Mouse (Mus musculus) limb, embryonic 12.5 days (tissue): ENCODE measurements around the gene Eloa. TPM values are rescaled to one million over a fixed set of nuclear protein-coding genes. Genes with fewer than 3 reads are reported as not detected.
A peak's percentile ranks its signal among the peaks of the same experiment; 100 is the strongest.

Experiments used
- ATAC-seq: fragments of 200-750 bp; cut with Nextera tagmentation; 2 replicates; pipeline ENCODE4 v1.8.0; 2017; ENCODE audit warnings: low read depth, moderate TSS enrichment; ENCODE audit not compliant: insufficient number of reproducible peaks, insufficient read depth, low FRiP score, low TSS enrichment
- H3K27ac ChIP-seq: fragments of 300-500 bp; sonication (generic); 2 replicates; pipeline ENCODE4 v1.5.1; 2016; ENCODE audit warnings: mild to moderate bottlenecking, moderate library complexity
- H3K27me3 ChIP-seq: fragments of 300-500 bp; sonication (generic); 2 replicates; pipeline ENCODE4 v1.6.1; 2016; ENCODE audit warnings: mild to moderate bottlenecking, moderate library complexity
- H3K36me3 ChIP-seq: fragments of 300-500 bp; sonication (generic); 2 replicates; pipeline ENCODE4 v1.6.1; 2016; ENCODE audit warnings: mild to moderate bottlenecking, moderate library complexity
- H3K4me1 ChIP-seq: fragments of 300-500 bp; sonication (generic); replicated peaks from 2 replicates; pipeline ENCODE4 v1.6.1; 2016
- H3K4me2 ChIP-seq: fragments of 300-500 bp; sonication (generic); 2 replicates; pipeline ENCODE4 v1.6.1; 2016; ENCODE audit warnings: mild to moderate bottlenecking, moderate library complexity
- H3K4me3 ChIP-seq: fragments of 300-500 bp; sonication (generic); replicated peaks from 2 replicates; pipeline ENCODE4 v1.5.1; 2016; ENCODE audit warnings: mild to moderate bottlenecking
- H3K9ac ChIP-seq: fragments of 300-500 bp; sonication (generic); replicated peaks from 2 replicates; pipeline ENCODE4 v1.6.1; 2016; ENCODE audit warnings: mild to moderate bottlenecking, moderate library complexity
- H3K9me3 ChIP-seq: fragments of 300-500 bp; sonication (generic); 2 replicates; pipeline ENCODE4 v1.6.1; 2016; ENCODE audit warnings: mild to moderate bottlenecking, moderate library complexity
- WGBS: fragments of 180-500 bp; shearing (Covaris S2); methylation state at CpG from one replicate; pipeline ENCODE4 v1.1.7; 2016; 5-methylcytosine and 5-hydroxymethylcytosine counted together
- polyA plus RNA-seq: library from polyadenylated mRNA; unstranded; fragments of >200 nt; fragmentation: Nextera tagmentation; extraction: Ambion mirVana; gene quantifications from 2 replicates; pipeline ENCODE4 v1.2.1, GENCODE M21; 2016

Eloa gene
- polyA plus RNA-seq, 1 experiment from 2014 or later: 40.6 TPM

GRCm38 (mm10) chr4:136052534-136053246 is 31.1 kb upstream of the Eloa start:
- ATAC-seq: peak; percentile 74
- H3K36me3 ChIP-seq: peaks cover 41% of the 10 kb centered on the region
- WGBS: under 1% methylated on average over 50 of the region's 50 CpGs
- H3K27me3 ChIP-seq: no peaks in the 10 kb centered on the region
- H3K27ac ChIP-seq: peak overlapping the region; percentile 94
- peaks cover 22% of the 10 kb centered on the region for H3K4me1 ChIP-seq
- H3K4me2 ChIP-seq: peak overlapping the region; percentile 87
- no peaks in the 10 kb centered on the region for H3K9me3 ChIP-seq
- H3K9ac ChIP-seq: peak overlapping the region; percentile 99
- H3K4me3 ChIP-seq: peak overlapping the region; percentile 98

- H3K27me3 ChIP-seq: no peaks in the 10 kb centered on the region
- peak overlapping the region; percentile 98 for H3K4me3 ChIP-seq
- H3K36me3 ChIP-seq: peaks cover 47% of the 10 kb centered on the region
- H3K27ac ChIP-seq: no peak overlapping the region; the same call in 1 of the 2 replicates
- peak overlapping the region; percentile 99 for H3K9ac ChIP-seq
- H3K4me1 ChIP-seq: peaks cover 22% of the 10 kb centered on the region
- no peak for ATAC-seq
- no peaks in the 10 kb centered on the region for H3K9me3 ChIP-seq
- 2% methylated on average over 3 of the region's 3 CpGs for WGBS
- H3K4me2 ChIP-seq: peak overlapping the region; percentile 87
These were observed 30.5 kb upstream of the Eloa start for GRCm38 (mm10) chr4:136052060-136052459.

GRCm38 (mm10) chr4:136050226-136050625 is 28.7 kb upstream of the Eloa start:
- 95% methylated on average over 6 of the region's 6 CpGs for WGBS
- no peak for ATAC-seq
- Histone ChIP-seq H3K9ac (0 out of 2 replicates have a peak overlapping the region, but pooled peaks have one; percentile 23), H3K4me1 (peaks cover 22% of the 10 kb centered on the region), H3K27me3 (no peaks in the 10 kb centered on the region), H3K9me3 (no peaks in the 10 kb centered on the region), H3K4me2 (no peak overlapping the region), H3K27ac (no peak overlapping the region), H3K36me3 (peaks cover 64% of the 10 kb centered on the region), H3K4me3 (no peak overlapping the region)

GRCm38 (mm10) chr4:136048291-136049032 is 26.9 kb upstream of the Eloa start:
- Histone ChIP-seq H3K9me3 (no peaks in the 10 kb centered on the region), H3K4me2 (no peak overlapping the region), H3K9ac (0 out of 2 replicates have a peak overlapping the region, but pooled peaks have one; percentile 31), H3K27ac (no peak overlapping the region), H3K36me3 (peaks cover 82% of the 10 kb centered on the region), H3K4me1 (peaks cover 22% of the 10 kb centered on the region), H3K4me3 (no peak overlapping the region), H3K27me3 (no peaks in the 10 kb centered on the region)
- ATAC-seq: no peak
- WGBS: 73% methylated on average over 4 of the region's 4 CpGs

- Histone ChIP-seq H3K4me1 (peaks cover 22% of the 10 kb centered on the region), H3K4me2 (no peak overlapping the region), H3K27me3 (no peaks in the 10 kb centered on the region), H3K36me3 (peaks cover 83% of the 10 kb centered on the region), H3K9ac (no peak overlapping the region), H3K27ac (no peak overlapping the region), H3K4me3 (no peak overlapping the region), H3K9me3 (no peaks in the 10 kb centered on the region)
- 28% methylated on average over 4 of the region's 4 CpGs for WGBS
- ATAC-seq: no peak
These were observed 26.1 kb upstream of the Eloa start for GRCm38 (mm10) chr4:136047626-136048025.

- peaks cover 80% of the 10 kb centered on the region for H3K36me3 ChIP-seq
- 71% methylated on average over 6 of the region's 6 CpGs for WGBS
- no peak overlapping the region for H3K9ac ChIP-seq
These were observed 25.3 kb upstream of the Eloa start for GRCm38 (mm10) chr4:136046888-136047287.

GRCm38 (mm10) chr4:136045091-136045490 is 23.5 kb upstream of the Eloa start:
- no peak for ATAC-seq
- no peak overlapping the region for H3K9ac ChIP-seq
- 0 out of 2 replicates have a peak, but pooled peaks cover 1% of the 10 kb centered on the region for H3K4me1 ChIP-seq
- H3K4me3 ChIP-seq: no peak overlapping the region
- 77% methylated on average over 5 of the region's 5 CpGs for WGBS
- no peak overlapping the region for H3K27ac ChIP-seq
- H3K27me3 ChIP-seq: no peaks in the 10 kb centered on the region
- peaks cover 62% of the 10 kb centered on the region for H3K36me3 ChIP-seq
- H3K9me3 ChIP-seq: no peaks in the 10 kb centered on the region
- no peak overlapping the region for H3K4me2 ChIP-seq

More at GRCm38 (mm10) chr4:136046888-136047287, 25.3 kb upstream of the Eloa start:
- Histone ChIP-seq H3K4me2 (no peak overlapping the region), H3K27ac (no peak overlapping the region), H3K4me1 (peaks cover 18% of the 10 kb centered on the region), H3K9me3 (no peaks in the 10 kb centered on the region), H3K27me3 (no peaks in the 10 kb centered on the region), H3K4me3 (no peak overlapping the region)
- no peak for ATAC-seq

- H3K4me3 ChIP-seq: no peak overlapping the region
- 83% methylated on average over 6 of the region's 6 CpGs for WGBS
- H3K9ac ChIP-seq: no peak overlapping the region
- H3K27me3 ChIP-seq: no peaks in the 10 kb centered on the region
- ATAC-seq: no peak
- H3K27ac ChIP-seq: 0 out of 2 replicates have a peak overlapping the region, but pooled peaks have one; percentile 17
- no peaks in the 10 kb centered on the region for H3K4me1 ChIP-seq
- H3K4me2 ChIP-seq: no peak overlapping the region
- H3K36me3 ChIP-seq: peaks cover 50% of the 10 kb centered on the region
- no peaks in the 10 kb centered on the region for H3K9me3 ChIP-seq
These were observed 22.3 kb upstream of the Eloa start for GRCm38 (mm10) chr4:136043784-136044400.

- H3K4me2 ChIP-seq: no peak overlapping the region
- no peak overlapping the region for H3K4me3 ChIP-seq
- H3K9me3 ChIP-seq: no peaks in the 10 kb centered on the region
- no peak for ATAC-seq
- H3K27me3 ChIP-seq: no peaks in the 10 kb centered on the region; the same call in 1 of the 2 replicates
- no peaks in the 10 kb centered on the region for H3K36me3 ChIP-seq
- H3K9ac ChIP-seq: no peak overlapping the region
- 83% methylated on average over 4 of the region's 4 CpGs for WGBS
- peaks cover 8% of the 10 kb centered on the region; the same call in 1 of the 2 replicates for H3K4me1 ChIP-seq
- H3K27ac ChIP-seq: no peak overlapping the region
These were observed 13.5 kb upstream of the Eloa start for GRCm38 (mm10) chr4:136035078-136035477.

GRCm38 (mm10) chr4:136033231-136033630 is 11.7 kb upstream of the Eloa start:
- Histone ChIP-seq H3K4me2 (no peak overlapping the region), H3K36me3 (no peaks in the 10 kb centered on the region), H3K9me3 (no peaks in the 10 kb centered on the region), H3K27ac (no peak overlapping the region), H3K9ac (no peak overlapping the region), H3K27me3 (no peaks in the 10 kb centered on the region; the same call in 1 of the 2 replicates), H3K4me3 (no peak overlapping the region), H3K4me1 (peaks cover 8% of the 10 kb centered on the region; the same call in 1 of the 2 replicates)
- ATAC-seq: no peak
- WGBS: 57% methylated on average over 1 of the region's 1 CpGs
